Mouse (Mus musculus) fibroblast of lung, adult 2 months (primary cell): ENCODE measurements around the gene Pcdh9.
A peak's percentile ranks its signal among the peaks of the same experiment; 100 is the strongest.

ENCODE experiments used
- DNase-seq: peaks from one replicate; pipeline ENCODE4 v3.0.0-alpha.2; 2011; ENCODE audit warnings: low read depth

Pcdh9 gene

DNA sequence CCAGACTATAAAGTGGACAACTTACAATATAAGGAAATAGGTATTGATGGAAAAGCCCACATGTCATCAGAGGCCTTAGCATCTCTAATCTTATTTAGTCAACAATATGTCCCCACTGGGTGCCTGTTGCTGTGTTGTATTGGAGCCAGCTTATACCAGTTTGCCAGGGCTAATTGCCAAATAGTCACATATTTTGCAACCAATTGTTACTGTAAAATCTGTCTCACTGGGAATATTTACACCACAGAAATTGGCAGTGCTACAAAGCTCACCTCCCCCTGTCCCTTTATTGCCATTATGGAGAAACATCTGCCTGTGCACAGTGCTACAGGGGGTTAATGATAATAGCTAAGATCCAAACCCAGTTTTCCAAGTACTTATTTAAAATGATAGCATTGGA lies 721.3 kb downstream of the Pcdh9 start:
- DNase-seq = no peak

DNA sequence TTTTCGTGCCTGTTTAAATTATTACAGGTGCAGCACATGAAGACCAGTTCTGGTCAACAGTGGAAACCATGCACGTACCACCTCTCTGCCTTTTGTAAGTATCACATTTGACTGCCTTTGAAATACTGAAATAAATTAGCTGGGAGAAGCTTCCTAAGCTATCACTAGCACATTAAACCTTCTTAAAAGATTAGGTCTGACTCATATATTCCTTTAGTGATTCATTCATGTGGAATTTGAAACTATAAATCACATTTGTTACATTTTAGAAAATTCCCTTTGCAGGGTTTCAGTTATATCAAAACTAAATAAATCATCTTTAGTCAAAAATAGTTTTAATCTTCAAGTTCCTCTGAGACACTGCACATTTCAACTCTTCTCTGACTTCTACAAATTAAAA lies 722.1 kb downstream of the Pcdh9 start:
- DNase-seq = no peak

GRCm38 (mm10) chr14:93143414-93143813 lies 747.1 kb downstream of the Pcdh9 start:
- no peak for DNase-seq

- no peak for DNase-seq
Observed at GRCm38 (mm10) chr14:93142076-93142475, 748.4 kb downstream of the Pcdh9 start.

GRCm38 (mm10) chr14:93126993-93127392 lies 763.5 kb downstream of the Pcdh9 start:
- no peak for DNase-seq

DNA sequence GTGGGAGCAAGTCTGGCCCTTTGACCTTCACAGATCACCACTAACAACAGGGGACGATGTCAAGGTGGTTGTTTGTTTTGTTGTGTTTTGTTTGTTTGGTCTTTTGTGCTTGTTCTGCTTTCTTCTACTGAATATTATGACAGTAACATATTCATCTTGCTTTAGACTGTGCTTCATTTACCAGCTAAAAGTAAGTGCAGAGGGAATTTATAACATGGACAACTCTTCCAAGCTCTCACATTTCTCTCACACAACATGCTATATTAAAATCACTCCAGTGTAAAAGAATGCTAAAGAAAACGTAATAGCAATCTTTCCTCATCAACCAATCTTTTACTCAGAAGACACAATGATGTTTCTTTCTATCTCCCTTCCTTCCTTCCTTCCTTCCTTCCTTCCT lies 787.7 kb downstream of the Pcdh9 start:
- DNase-seq = no peak

DNA sequence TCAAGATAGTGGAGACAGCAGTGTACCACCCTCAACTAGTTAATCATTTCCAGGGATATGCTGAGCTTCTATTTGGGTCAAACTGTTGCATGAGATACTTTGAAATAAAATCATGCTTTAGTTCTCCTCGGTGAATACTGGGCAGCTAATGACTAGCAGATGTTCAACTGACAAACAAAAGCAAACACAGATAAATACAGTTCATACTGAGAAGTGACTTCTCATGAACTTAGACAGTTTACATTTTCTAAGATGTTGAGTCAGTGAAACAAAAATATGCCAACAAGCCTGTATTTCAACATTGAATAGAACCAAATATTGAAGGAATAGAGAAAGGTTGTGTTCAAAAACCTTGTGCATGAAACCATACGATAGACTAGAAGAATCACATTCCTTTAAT lies 795.4 kb downstream of the Pcdh9 start:
- DNase-seq = peak; percentile 22

- DNase-seq = no peak
Observed at GRCm38 (mm10) chr14:93092806-93093205, 797.7 kb downstream of the Pcdh9 start.

- no peak for DNase-seq
Observed at GRCm38 (mm10) chr14:93085646-93086045, 804.8 kb downstream of the Pcdh9 start.

- DNase-seq = no peak
Observed at GRCm38 (mm10) chr14:93083140-93083539, 807.3 kb downstream of the Pcdh9 start.

DNA sequence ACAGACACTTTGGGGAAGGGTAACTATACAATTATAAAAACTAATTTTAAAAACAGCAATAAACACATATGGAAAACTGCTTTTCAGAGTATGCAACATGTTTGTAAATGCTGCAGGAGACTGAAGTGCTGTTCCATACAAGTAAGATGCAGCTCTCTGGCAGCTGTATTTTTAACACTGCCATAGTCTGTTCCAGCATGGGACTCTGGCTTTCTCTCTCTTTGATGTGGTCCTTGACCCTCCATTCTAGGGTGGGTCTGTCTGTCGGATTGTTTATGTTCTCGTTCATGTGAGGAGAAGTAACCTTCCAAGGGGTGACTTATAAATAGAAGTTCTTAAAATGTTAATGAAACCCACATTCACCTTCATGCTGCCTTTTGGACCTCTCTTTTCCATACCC lies 809.6 kb downstream of the Pcdh9 start:
- DNase-seq = no peak

DNA sequence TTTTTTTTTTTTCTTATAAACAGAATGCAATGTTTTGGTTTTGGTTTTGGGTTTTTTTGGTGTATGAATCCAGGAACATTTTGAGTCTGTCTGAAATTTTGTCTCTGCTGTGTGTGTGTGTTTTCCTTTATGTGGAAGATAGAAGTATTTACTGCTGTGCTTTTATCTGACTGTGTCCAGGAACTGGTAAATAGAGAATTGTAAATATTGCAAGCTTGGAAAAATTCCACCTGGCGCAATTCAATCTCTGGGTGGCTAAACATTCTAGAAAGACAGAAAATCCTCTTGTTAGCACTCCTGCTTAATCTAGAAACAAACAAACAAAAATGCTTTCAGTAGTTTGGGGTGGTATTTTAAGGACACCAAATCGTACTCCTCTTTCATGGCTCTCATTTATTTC lies 814.7 kb downstream of the Pcdh9 start:
- DNase-seq = no peak

DNA sequence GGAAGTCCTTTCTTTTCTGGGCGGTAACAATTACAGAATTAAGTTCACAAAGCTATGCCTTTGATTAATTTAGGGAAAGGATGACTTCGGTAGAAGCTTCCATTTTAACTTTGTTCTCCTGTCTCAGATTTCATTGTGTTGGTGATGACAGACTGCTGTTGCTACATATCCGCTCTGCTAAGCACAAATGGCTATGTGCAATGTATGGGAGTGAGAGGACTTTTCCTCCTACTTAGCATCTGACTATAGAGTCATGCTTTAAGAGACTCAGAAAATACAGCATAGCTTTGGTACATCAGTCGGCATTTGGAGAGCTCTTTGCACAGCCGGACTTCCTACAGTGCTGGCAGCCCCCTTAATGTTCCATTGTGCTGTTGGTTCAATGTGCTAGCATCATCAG lies 818.1 kb downstream of the Pcdh9 start:
- DNase-seq = no peak

DNA sequence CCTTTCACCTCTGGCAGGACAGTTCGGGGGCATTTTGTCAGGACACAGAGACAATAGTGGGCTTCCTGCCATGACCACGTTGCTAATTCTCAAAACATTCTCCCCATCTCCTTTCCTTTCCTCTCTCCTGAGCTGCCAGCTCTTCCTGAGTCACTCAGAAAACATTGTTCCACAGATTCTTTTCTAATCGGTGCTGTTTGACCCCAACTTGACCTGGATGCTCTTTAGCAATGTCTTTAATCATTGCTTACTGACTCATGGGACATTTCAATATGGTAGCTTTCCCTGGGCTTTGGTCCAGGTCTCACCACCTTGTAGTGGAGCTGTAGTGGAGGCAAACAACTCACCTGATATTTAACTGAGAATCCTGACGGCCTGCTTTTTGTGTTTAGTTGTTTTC lies 820.3 kb downstream of the Pcdh9 start:
- peak; percentile 14 for DNase-seq

GRCm38 (mm10) chr14:93067411-93068336 lies 822.8 kb downstream of the Pcdh9 start:
- DNase-seq = no peak

GRCm38 (mm10) chr14:93066732-93067410 lies 823.6 kb downstream of the Pcdh9 start:
- DNase-seq = no peak

- DNase-seq = peak; percentile 14
Observed at GRCm38 (mm10) chr14:93061824-93062620, 828.5 kb downstream of the Pcdh9 start.

DNA sequence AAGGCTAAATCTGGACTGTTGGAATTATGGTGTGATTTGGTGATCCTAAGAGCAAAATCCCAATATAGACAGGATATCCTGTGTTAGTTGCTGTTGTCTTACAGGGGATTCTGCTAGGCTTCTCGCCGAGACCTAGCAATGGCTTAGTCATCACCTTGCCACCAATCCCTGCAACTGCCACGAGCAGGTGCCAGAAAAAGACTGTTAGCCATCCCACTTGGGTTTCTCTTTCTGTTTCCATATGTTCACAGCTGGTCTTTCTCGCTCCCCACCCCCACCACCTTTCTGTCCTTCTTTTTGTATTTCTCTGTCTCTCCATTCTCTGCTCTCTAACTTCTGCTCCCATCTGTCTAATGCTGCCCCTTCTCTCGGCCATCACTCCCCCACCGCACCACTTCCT lies 831.7 kb downstream of the Pcdh9 start:
- DNase-seq = no peak

- DNase-seq = no peak
Observed at GRCm38 (mm10) chr14:93055997-93056396, 834.5 kb downstream of the Pcdh9 start.

DNA sequence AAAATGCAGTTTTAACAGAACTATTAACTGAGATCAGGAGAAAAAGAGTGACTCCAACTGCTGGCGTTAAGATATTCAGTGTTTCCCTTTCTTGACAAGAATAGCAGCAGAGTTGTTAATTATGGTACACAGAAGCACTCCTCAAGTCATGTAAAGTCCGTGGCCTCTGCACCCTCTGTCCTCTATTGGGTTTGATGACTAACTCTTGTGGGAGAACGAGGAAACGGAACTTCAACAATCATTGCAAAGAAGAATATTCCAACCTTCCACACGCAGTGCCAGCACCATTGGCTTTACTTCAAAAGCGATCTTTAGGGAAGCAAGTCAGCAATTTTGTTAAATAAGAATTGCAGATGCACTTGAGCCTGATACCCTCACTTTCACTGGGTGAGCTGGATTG lies 849.9 kb downstream of the Pcdh9 start:
- DNase-seq = no peak

DNA sequence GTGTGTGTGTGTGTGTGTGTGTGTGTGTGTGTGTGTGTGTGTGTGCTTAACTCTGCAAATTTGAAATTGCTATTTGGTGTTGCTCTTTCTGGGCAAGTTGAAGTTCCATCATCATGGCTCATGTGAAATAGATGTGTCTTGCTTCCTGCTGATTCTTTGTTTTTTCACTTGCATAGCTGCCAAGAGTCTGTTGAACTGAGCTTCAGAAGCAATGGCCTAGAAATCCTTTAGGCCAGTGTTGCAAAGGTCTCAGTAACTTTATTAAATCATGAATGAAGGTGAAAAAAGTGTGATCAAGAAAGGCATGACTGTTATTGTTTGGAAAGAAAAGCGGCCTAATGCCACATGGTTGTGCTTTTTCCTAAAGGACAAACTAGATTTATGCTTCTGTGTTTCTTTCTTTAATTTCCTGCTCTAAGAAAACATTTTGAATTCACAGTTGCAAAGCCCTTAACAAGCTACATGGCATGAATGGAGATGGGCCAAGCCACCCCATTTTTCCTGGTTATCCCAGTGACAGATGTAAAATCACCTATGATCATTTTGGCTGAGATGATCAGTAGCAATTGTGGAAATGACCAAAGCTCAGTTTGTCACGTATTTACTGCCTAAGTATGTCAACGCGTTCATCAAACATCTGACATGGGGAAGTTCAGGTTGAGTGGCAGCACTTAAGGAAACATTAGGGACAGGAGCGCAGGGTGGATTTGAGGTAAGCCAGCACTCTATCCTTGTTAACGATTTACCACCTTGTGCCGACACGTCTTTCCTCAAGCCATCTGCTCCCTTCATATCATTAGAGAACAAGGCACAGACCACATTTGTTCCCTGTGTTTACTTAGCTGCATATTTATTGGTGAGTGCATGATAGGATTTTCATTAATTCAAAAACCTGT lies 850.9 kb downstream of the Pcdh9 start:
- no peak for DNase-seq
